Mouse (Mus musculus) mouse embryonic stem cell (cell line): ENCODE data around the gene Xrn2.
"Not testable (repeated sequence)": the region's sequence is repeated elsewhere in the genome, so short reads cannot be mapped to it uniquely, and the experiment has no call there.

Experiments used
- in situ Hi-C, 2 experiments: fragments of 300-500 bp; cut with MboI; formaldehyde crosslinking; loops; 1 replicate in 1 of 2; 3 replicates in 1 of 2; pipeline ENCODE4 v1.14.3; 2019 to 2020; ENCODE audit warnings: low sequenced_read_pairs in 2 of 2, low pct_unique_long_range_greater_than_20kb in 1 of 2, mixed read lengths in 1 of 2; ENCODE audit not compliant: unreplicated experiment in 1 of 2

Xrn2 gene

GRCm38 (mm10) chr2:147012623-147013184 is at the start of gene Xrn2:
Xrn2 (plus strand) TSS chr2:147012996.
- in situ Hi-C loops = no loop called here

DNA sequence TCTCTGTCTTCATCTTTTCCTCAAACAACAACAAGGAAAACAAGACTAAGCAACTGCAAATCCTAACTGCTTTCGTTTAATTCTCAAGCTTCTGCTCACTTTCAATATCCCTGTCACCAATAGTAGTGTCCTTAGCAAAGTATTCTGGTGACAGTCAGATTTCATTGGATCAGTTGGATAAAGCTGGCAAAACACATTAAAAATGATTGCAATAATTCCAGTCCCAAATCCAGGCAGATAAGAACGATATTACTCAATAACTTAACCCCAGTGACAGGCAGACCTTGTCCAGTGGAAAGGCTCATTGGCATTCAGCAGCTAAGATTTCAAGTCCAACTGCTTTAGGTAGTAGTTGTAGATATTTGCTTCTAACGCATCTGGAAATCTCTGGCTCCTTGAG is 37.8 kb upstream of the Xrn2 start:
- in situ Hi-C loops = loop anchor here in 1 of 2 experiments (10.0 kb wide), 1 partner anchor 190 kb away; no protein-coding TSS in a partner anchor

- in situ Hi-C loops = loop anchor here in 1 of 2 experiments (10.0 kb wide), 1 partner anchor 189 kb away; no protein-coding TSS in a partner anchor
Measured at GRCm38 (mm10) chr2:146975453-146976028, 37.3 kb upstream of the Xrn2 start.

DNA sequence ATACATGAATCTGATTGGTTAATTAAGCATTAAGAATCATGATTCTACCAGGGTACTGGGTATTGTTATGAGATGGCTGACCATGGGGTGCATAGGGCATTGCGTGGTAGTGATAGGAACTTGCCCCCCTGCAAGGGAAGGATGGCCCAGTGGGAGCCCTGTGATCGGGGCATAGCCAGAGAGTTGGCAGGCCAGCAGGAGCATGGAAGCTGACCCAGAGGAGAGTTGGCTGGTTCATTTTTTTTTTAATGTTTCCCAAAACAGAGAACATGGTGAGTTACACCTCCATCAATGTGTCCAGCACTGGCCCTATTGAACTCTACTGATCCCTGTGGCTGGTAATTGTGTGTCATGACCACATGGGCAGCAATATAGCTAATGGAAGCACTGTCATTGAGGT is 30.0 kb upstream of the Xrn2 start:
- in situ Hi-C loops = no loop called here

DNA sequence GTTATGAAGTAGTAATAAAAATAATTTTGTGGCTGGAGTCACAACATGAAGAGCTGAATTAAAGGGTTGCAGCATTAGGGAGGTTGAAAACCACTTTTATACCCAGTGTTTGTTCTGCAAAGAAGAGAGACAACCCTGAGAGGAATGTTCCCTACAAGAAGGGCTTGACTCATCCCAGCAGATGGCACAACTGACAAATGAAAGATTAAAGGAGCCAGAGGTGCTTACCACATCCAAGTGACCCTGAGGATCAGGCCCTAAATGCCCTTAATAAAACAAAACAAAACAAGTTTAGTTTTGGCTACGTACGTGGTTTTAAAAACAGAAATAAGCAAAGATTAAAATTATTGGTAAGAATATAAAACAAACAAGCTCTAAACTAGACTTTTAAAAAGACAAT is 28.0 kb upstream of the Xrn2 start:
- in situ Hi-C loops = no loop called here

DNA sequence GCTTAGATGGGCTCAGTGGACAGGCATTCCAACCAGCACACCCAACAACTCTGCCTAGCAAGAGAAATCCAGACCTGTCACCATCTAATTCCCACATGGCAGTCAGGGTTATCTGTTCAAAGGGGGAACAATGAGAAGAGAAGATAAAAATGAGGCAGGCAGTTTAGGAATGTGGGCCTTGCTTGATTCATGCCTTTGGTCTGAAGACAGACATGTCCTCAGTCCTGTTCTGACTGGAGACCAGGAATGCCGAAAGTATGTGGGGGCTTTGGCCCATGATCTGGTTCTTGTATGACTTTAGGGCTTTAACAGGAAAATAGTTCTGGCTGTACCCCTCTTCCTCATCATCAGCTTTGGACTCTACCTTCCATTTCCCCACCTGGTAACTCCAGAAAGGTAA is 27.0 kb upstream of the Xrn2 start:
- in situ Hi-C loops = no loop called here

GRCm38 (mm10) chr2:146986429-146986828 is 26.4 kb upstream of the Xrn2 start:
- in situ Hi-C loops = no loop called here

DNA sequence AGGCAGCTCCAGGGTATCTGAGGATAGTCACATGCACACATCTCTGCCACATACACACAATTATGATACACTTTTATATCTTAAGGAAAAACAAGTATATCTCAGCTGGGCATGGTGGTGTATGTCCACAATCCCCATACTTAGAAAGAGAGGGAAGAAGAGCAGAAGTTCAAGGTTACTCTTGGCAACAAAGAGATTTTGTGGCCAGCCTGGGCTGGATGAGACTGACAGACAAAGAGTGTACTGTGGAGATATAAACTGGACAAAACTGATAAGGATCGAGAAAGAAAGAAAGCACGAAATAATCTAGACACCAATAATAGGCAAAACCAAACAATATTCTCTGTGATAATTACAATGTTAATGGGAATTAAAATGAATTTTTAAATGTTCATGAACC is 5.5 kb upstream of the Xrn2 start:
- in situ Hi-C loops = no loop called here

- in situ Hi-C loops = no loop called here
Measured at GRCm38 (mm10) chr2:147009084-147009483, 3.7 kb upstream of the Xrn2 start.

GRCm38 (mm10) chr2:147010141-147010540 is 2.7 kb upstream of the Xrn2 start:
- in situ Hi-C loops = no loop called here

GRCm38 (mm10) chr2:147010952-147011351 is 1.8 kb upstream of the Xrn2 start:
- in situ Hi-C loops = no loop called here

GRCm38 (mm10) chr2:147011474-147012140 is 1.2 kb upstream of the Xrn2 start:
- in situ Hi-C loops = no loop called here

DNA sequence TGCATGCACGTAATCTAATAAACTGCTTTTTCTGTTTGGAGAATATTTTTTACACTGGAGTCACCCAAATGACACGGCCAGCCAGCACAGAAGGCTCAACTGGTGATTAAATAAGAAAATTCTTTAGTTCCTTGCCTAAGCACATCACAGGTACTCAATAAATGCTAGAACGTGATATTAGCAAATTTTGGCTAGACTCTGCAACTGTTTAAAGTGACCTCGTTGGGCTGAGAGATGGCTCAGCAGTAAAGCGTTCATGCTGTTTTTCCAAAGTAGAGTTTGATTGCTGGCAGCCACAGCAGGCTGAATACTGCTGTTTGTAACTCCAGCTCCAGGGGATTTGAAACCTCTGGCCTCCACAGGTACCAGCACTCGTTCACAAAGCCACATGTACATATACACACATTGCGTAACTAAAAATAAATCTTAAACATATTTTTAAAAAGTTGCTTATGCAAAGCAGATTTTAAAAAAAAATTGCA is 614 bp upstream of the Xrn2 start:
- in situ Hi-C loops = no loop called here

DNA sequence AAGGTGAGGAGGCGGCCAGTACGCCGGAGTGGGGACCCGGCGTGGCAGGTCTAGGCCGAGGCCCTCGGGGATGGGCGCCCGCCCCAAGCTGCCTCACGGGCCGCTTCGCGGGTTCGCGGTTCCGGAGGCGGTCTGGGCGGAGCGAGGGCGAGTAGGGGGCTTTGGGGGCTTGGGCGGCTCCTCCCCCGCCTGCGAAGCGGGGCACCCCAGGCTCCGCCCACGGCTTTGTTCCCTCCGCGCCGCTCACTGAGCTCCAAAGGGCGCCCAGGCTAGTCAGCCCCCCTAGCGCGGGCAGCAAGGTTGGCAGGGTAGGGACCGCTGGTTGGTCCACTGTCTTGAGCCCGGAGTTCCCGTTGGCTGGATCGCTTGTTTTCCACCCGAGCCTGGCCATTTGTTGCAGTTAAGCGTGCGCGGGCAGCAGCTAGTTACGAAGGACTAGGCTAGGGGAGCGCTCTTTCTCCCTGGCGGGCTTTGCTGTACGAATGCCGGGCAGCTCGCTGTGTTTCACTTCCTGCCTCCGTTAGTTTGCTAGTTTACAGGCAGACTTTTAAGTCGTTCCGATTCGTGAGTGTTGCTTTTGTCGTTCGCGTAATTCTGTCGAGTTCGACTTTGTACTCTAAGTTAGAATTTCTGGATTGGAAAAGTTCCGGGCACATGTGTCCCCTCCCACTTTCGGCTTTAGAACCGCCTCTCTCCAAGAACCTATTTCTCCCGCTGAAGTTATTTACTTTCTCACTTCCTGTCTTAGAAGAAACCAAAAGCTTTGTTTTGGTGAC is 586 bp downstream of the Xrn2 start:
- in situ Hi-C loops = no loop called here

DNA sequence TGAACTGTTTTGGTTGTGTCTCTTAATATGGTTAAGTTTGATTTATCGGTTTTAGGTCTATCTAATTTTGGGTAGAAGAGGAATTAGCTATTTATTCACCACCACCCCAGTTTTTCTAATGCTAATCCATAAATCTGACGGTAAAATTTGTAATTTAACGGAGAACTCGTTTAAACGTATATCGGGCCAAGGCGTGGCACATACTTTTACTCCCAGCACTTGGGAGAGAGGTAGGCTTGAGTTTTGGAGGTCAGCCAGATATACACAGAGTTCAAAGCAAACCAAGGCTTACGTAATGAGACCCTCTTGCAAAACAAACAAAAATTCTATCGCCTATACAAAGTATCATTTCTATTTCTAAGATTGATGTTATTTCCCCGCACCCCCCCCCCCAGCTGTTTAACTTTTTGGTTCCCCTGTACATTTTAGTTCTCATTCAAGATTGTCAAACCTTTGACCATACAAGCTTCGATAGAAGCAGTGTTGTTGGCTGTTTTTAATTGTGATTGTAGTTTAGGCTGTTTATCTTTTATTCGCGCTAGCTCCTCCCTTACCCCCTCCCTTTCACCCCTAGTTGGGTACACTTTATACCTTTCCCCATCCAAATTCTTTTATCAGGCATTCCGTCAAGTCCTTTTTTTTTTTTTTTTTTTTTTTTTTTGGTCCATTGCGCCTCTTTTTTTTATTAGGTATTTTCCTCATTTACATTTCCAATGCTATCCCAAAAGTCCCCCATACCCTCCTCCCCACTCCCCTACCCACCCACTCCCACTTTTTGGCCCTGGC is 1.5 kb downstream of the Xrn2 start:
- in situ Hi-C loops = no loop called here

DNA sequence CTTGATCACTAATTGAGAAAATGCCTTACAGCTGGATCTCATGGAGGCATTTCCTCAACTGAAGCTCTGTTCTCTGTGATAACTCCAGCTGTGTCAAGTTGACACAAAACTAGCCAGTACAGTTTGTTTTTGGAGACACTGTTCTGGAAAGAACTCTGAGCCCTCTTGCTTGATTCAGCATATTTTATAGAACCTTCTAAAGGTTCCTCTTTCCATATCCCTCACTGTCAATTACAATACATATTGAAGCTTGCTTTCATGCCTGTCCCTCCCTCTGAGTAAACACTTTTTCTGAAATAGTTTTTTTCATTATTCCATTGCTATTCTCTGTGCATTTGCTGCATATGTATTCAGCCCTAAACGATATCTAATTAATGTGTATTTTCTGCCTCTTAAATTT is 9.2 kb downstream of the Xrn2 start:
- in situ Hi-C loops = not testable (repeated sequence)

GRCm38 (mm10) chr2:147023067-147023466 is 10.3 kb downstream of the Xrn2 start:
- in situ Hi-C loops = no loop called here

DNA sequence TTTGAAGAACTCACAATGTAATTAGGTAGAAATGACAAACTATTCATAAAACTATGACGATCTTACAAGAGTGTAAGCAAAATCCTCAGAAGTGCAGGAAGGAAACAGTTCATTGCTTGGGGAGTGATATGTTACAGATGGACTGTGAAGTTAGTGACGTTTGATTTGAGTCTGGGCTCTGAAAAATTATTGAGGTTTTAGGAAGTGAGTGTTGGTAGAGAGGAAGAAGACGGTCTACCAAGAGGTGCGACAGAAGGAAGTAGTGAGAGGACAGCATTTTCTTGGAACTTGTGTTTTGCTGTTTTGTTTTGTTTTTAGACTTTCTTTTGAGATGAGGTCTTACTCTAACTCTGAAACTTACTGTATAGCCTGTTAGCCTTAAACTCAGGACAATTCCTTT is 10.8 kb downstream of the Xrn2 start:
- in situ Hi-C loops = no loop called here
